8 mouse cellular contexts compared by ENCODE assay signal in genomic region chr12:8207978-8208403, GRCm38 (mm10). TPM values are rescaled to one million over a fixed set of nuclear protein-coding genes. Genes with fewer than 3 reads are reported as not detected.
DNase-seq lines count a peak whose midpoint lies in the region; ATAC-seq lines count a peak whose summit lies in the region.

Gene Ldah (plus strand): TSS chr12:8208107.

- H3K27me3 ChIP-seq in forebrain, embryonic 11.5 days (ENCODE audit: control insufficient read depth, insufficient read depth, low read length), result no peaks in the 10 kb centered on the region
- H3K27me3 ChIP-seq in heart, embryonic 16.5 days (ENCODE audit: control insufficient read depth, insufficient read depth, low read length), result no peaks in the 10 kb centered on the region
- H3K27me3 ChIP-seq in liver, embryonic 15.5 days, result no peaks in the 10 kb centered on the region
- H3K27me3 ChIP-seq in neural tube, embryonic 12.5 days (replicated peaks), result no peaks in the 10 kb centered on the region

- peak within 1 kb of the TSS; percentile 68 for H3K9ac ChIP-seq in forebrain, embryonic 11.5 days (ENCODE audit: low read length)
- H3K9ac ChIP-seq in heart, embryonic 16.5 days (ENCODE audit: low read length), result peak within 1 kb of the TSS; percentile 84
- H3K9ac ChIP-seq in liver, embryonic 15.5 days, result peak within 1 kb of the TSS; percentile 70
- H3K9ac ChIP-seq in neural tube, embryonic 12.5 days, result peak within 1 kb of the TSS; percentile 77

- no peak within 1 kb of the TSS for H3K27ac ChIP-seq in forebrain, embryonic 11.5 days (ENCODE audit: low read depth, low read length)
- peak within 1 kb of the TSS; percentile 32; the same call in 1 of the 2 replicates for H3K27ac ChIP-seq in heart, embryonic 16.5 days (ENCODE audit: low read length)
- peak within 1 kb of the TSS; percentile 57; the same call in 1 of the 2 replicates for H3K27ac ChIP-seq in liver, embryonic 15.5 days (replicated peaks)
- no peak within 1 kb of the TSS for H3K27ac ChIP-seq in neural tube, embryonic 12.5 days

- H3K9me3 ChIP-seq in forebrain, embryonic 11.5 days (ENCODE audit: control insufficient read depth, low read length), result no peaks in the 10 kb centered on the region
- H3K9me3 ChIP-seq in heart, embryonic 16.5 days (replicated peaks; ENCODE audit: control insufficient read depth, low read length), result no peaks in the 10 kb centered on the region
- H3K9me3 ChIP-seq in liver, embryonic 15.5 days (replicated peaks), result no peaks in the 10 kb centered on the region
- H3K9me3 ChIP-seq in neural tube, embryonic 12.5 days, result no peaks in the 10 kb centered on the region

- H3K4me3 ChIP-seq in forebrain, embryonic 11.5 days (ENCODE audit: low read depth, low read length), result peak within 1 kb of the TSS; percentile 68
- H3K4me3 ChIP-seq in heart, embryonic 16.5 days (ENCODE audit: low read length), result peak within 1 kb of the TSS; percentile 93
- H3K4me3 ChIP-seq in liver, embryonic 15.5 days (replicated peaks), result peak within 1 kb of the TSS; percentile 91
- peak within 1 kb of the TSS; percentile 68 for H3K4me3 ChIP-seq in neural tube, embryonic 12.5 days

- no peaks in the 10 kb centered on the region for H3K4me1 ChIP-seq in forebrain, embryonic 11.5 days (replicated peaks; ENCODE audit: control insufficient read depth, insufficient read depth, low read length)
- H3K4me1 ChIP-seq in heart, embryonic 16.5 days (ENCODE audit: control insufficient read depth, insufficient read depth, low read length), result peaks cover 6% of the 10 kb centered on the region
- H3K4me1 ChIP-seq in liver, embryonic 15.5 days (replicated peaks), result peaks cover 14% of the 10 kb centered on the region; the same call in 1 of the 2 replicates
- 0 out of 2 replicates have a peak, but pooled peaks cover 2% of the 10 kb centered on the region for H3K4me1 ChIP-seq in neural tube, embryonic 12.5 days

- DNase-seq in c-Kit-positive CD71-negative TER-119-negative erythroid progenitor cells, embryonic 14.5 days (ENCODE audit: low read depth), result peak; percentile 71
- DNase-seq in forebrain, embryonic 11.5 days (ENCODE audit: low spot score), result peak; percentile 92
- DNase-seq in kidney, postnatal 36 days, result peak; percentile 90 to 94
- peak; percentile 89 for DNase-seq in telencephalon, adult 2 months (ENCODE audit: low read depth, low spot score)

- under 1% methylated on average over 34 of the region's 34 CpGs for WGBS in forebrain, embryonic 11.5 days
- under 1% methylated on average over 34 of the region's 34 CpGs for WGBS in heart, embryonic 16.5 days
- WGBS in liver, embryonic 15.5 days (ENCODE audit: insufficient replicate concordance), result under 1% methylated on average over 34 of the region's 34 CpGs
- WGBS in neural tube, embryonic 12.5 days, result under 1% methylated on average over 34 of the region's 34 CpGs

- ATAC-seq in CD4-positive, CD25-positive, alpha-beta regulatory T cell, adult 4 months, result peak; percentile 96
- peak; percentile 100 for ATAC-seq in forebrain, embryonic 11.5 days (replicated peaks; ENCODE audit: low FRiP score)
- peak; percentile 91 for ATAC-seq in heart, embryonic 16.5 days (replicated peaks; ENCODE audit: extremely low read depth, insufficient read depth, low FRiP score)
- ATAC-seq in liver, embryonic 15.5 days (ENCODE audit: insufficient read depth), result peak; percentile 94
- ATAC-seq in neural tube, embryonic 12.5 days (ENCODE audit: low FRiP score, low read depth), result peak; percentile 100

- peak within 1 kb of the TSS; percentile 61 for H3K4me2 ChIP-seq in forebrain, embryonic 11.5 days (ENCODE audit: low read depth, low read length, severe bottlenecking)
- H3K4me2 ChIP-seq in heart, embryonic 16.5 days (ENCODE audit: low read depth, low read length), result peak within 1 kb of the TSS; percentile 80
- peak within 1 kb of the TSS; percentile 76 for H3K4me2 ChIP-seq in liver, embryonic 15.5 days
- H3K4me2 ChIP-seq in neural tube, embryonic 12.5 days (replicated peaks), result peak within 1 kb of the TSS; percentile 77

- H3K36me3 ChIP-seq in forebrain, embryonic 11.5 days (ENCODE audit: control insufficient read depth, insufficient read depth, low read length), result no peaks in the 10 kb centered on the region
- peaks cover 3% of the 10 kb centered on the region; the same call in 1 of the 2 replicates for H3K36me3 ChIP-seq in heart, embryonic 16.5 days (ENCODE audit: control insufficient read depth, insufficient read depth)
- H3K36me3 ChIP-seq in liver, embryonic 15.5 days (replicated peaks), result no peaks in the 10 kb centered on the region
- H3K36me3 ChIP-seq in neural tube, embryonic 12.5 days, result no peaks in the 10 kb centered on the region

RNA-seq across cellular contexts. Expression of gene Ldah, which starts in this region (rescaled TPM):
- polyA plus RNA-seq in CD4-positive, CD25-positive, alpha-beta regulatory T cell, adult 4 months (2017; shearing (Covaris generic)), result 100 to 1,000 TPM; 101 to 107 TPM
- polyA plus RNA-seq in forebrain, embryonic 11.5 days (2014; fragmentation: Nextera tagmentation; extraction: Ambion mirVana), result 59.0 and 65.9 TPM in 2 replicates
- 36.5 and 43.0 TPM in 2 replicates for polyA plus RNA-seq in heart, embryonic 16.5 days (2015; fragmentation: Nextera tagmentation; extraction: Ambion mirVana)
- polyA plus RNA-seq in liver, embryonic 15.5 days (2015; fragmentation: Nextera tagmentation; extraction: Ambion mirVana), result 21.1 and 23.3 TPM in 2 replicates
- polyA plus RNA-seq in neural tube, embryonic 12.5 days (2016; fragmentation: Nextera tagmentation; extraction: Ambion mirVana), result 68.8 and 72.0 TPM in 2 replicates

Comparison
In these comparisons a context has a peak if more than half of its experiments do, and no peak if none do; other contexts are left out.
1. H3K27ac ChIP-seq: peak in heart, embryonic 16.5 days (single experiment) and liver, embryonic 15.5 days (single experiment); none in forebrain, embryonic 11.5 days (single experiment) and neural tube, embryonic 12.5 days (single experiment).
2. Peak in every context shown above with its lines, with median percentiles within 50 percentile points of each other: ATAC-seq, DNase-seq, H3K4me2 ChIP-seq, H3K4me3 ChIP-seq and H3K9ac ChIP-seq.